Mouse (Mus musculus): ENCODE data around the gene Gm10647. TPM values are rescaled to one million over a fixed set of nuclear protein-coding genes. Genes with fewer than 3 reads are reported as not detected.

The Gm10647 gene
- total and polyA plus RNA-seq, 3 experiments: not detected

DNA sequence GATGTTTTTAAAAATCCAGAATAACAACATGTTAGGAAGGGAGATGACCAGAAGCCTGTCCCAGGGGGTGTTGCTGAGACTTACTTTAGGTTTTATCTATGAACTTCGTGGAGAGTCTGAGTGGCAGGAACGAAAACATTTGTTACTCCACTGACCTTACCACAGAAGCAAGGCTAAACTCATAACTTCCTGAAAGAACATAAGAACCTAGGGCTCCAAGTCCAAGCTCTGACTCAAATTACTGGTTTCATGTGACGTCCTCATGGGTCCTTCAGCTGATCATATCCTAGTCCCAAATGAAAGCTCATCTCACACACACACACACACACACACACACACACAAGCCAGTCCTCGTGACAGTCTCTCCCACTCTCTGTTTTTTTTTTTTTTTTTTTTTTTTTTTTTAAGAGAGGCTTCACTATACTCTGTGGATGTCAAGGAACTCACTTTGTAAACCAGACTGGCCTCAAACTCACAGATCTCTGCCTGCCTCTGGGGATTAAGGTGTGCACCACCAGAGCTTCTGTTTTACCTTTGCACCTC, 35.6 kb downstream of the Gm10647 start:
- Histone ChIP-seq H3K79me2 (ENCODE audit: control insufficient read depth, insufficient read depth, low read length, poor library complexity) (no peaks in the 10 kb centered on the region), H3K4me1 (ENCODE audit: control insufficient read depth in 1 of 2, insufficient read depth in 2 of 2, low read length in 2 of 2) (peaks cover 0 to 6% of the 10 kb centered on the region in 2 experiments; a peak in 1 of 4 replicates), H3K27me3 (ENCODE audit: control insufficient read depth in 1 of 2, insufficient read depth in 2 of 2, low read length in 2 of 2) (peaks cover 0 to 2% of the 10 kb centered on the region in 2 experiments; a peak in 1 of 4 replicates), H3K9ac (ENCODE audit: control insufficient read depth, low read depth, low read length, poor library complexity, severe bottlenecking) (no peak overlapping the region), H3K9me3 (replicated peaks; ENCODE audit: insufficient read depth, low read length) (no peaks in the 10 kb centered on the region), H3K27ac (ENCODE audit: control insufficient read depth, low read depth, low read length) (no peak overlapping the region), H3K36me3 (ENCODE audit: control insufficient read depth in 1 of 2, insufficient read depth in 2 of 2, low read length in 2 of 2) (peaks cover 0 to 3% of the 10 kb centered on the region in 2 experiments; a peak in 1 of 4 replicates), H3K4me3 (ENCODE audit: control insufficient read depth in 1 of 2, insufficient read depth in 1 of 2, low read depth in 2 of 2, low read length in 2 of 2) (no peak overlapping the region)
- TF ChIP-seq ZNF384 (IDR thresholded peaks at IDR 0.05; ENCODE audit: low read depth, low read length) (peak; percentile 72), MYC (IDR thresholded peaks at IDR 0.05; ENCODE audit: low read depth, low read length) (no peak)
- no peak for DNase-seq (ENCODE audit: low read depth, low spot score)

DNA sequence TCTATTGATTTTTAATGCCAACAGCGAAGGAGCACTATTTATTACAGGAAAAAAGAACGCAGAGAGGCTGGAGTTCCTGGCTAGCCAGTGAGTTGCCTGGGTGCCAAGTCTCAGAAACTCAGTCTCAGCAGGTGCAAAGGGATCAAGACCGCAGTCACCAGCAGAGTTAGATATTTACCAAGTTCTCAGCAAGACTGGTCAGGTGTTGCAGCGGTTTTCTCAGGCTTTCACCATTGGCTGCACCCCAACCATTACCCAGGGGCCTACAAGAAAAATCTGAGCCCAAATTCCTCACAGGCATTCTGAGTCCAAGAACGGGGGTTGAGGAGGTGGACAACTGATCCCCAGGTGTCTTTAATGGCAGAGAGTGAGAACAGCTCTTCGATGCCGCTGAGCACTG, 37.0 kb downstream of the Gm10647 start:
- DNase-seq (ENCODE audit: low read depth, low spot score): no peak
- peak overlapping the region in 1 of 2 experiments; percentile 74; a peak in 2 of 4 replicates for H3K4me3 ChIP-seq (ENCODE audit: control insufficient read depth in 1 of 2, insufficient read depth in 1 of 2, low read depth in 2 of 2, low read length in 2 of 2)

DNA sequence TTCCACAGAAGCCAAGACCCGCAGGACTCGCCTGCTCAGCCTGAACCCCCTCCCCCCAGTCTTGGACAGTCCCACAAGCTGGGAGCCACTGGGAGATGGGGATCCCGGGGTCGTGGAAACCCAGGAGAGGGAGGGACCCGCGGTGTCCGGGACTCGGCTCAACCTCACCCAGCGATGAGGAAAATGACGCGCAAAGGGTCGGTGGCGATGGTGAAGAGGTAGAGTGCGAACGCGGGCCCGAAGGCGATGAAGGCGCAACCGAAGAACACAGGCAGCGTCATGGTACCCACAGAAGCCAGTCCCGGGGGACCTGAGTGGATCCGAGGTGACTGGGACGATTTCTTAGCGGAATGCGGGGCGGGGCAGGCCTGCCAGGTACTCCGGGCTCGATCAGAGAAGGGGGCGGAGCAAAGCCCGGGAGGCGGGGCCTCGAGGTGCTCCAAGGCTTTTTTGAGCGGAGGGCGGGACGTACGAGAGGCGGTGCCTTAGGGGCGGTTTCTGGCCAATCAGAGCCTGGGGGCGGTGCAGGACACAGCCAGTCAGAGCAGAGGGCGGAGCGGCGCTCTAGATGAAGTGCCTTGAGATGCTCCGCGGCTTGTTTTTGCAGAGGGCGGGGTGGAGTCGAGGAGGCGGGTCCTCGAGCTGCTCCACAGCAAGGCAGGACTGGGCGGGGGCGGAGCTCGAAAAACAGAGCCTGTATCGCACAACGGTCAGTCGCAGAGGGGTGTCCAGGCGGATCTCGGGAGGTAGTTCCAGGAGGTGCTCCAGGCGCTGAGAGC, 37.7 kb downstream of the Gm10647 start, which contains the start of gene Aph1c:
Gene Aph1c, minus strand, starts transcription at position 409 of the 779 bp plus-strand sequence.
- peak; percentile 99 for DNase-seq (ENCODE audit: low read depth, low spot score)
- Histone ChIP-seq H3K4me1 (ENCODE audit: control insufficient read depth in 1 of 2, insufficient read depth in 2 of 2, low read length in 2 of 2) (peaks cover 0 to 6% of the 10 kb centered on the region in 2 experiments; a peak in 1 of 4 replicates), H3K36me3 (ENCODE audit: control insufficient read depth in 1 of 2, insufficient read depth in 2 of 2, low read length in 2 of 2) (peaks cover 0 to 3% of the 10 kb centered on the region in 2 experiments; a peak in 1 of 4 replicates), H3K4me3 (ENCODE audit: control insufficient read depth in 1 of 2, insufficient read depth in 1 of 2, low read depth in 2 of 2, low read length in 2 of 2) (peak within 1 kb of the TSS; percentile 69 to 74), H3K79me2 (ENCODE audit: control insufficient read depth, insufficient read depth, low read length, poor library complexity) (no peaks in the 10 kb centered on the region), H3K9ac (ENCODE audit: control insufficient read depth, low read depth, low read length, poor library complexity, severe bottlenecking) (peak within 1 kb of the TSS; percentile 67), H3K9me3 (replicated peaks; ENCODE audit: insufficient read depth, low read length) (no peaks in the 10 kb centered on the region), H3K27me3 (ENCODE audit: control insufficient read depth in 1 of 2, insufficient read depth in 2 of 2, low read length in 2 of 2) (no peaks in the 10 kb centered on the region), H3K27ac (ENCODE audit: control insufficient read depth, low read depth, low read length) (no peak within 1 kb of the TSS)
- TF ChIP-seq NRF1 (IDR thresholded peaks at IDR 0.05; ENCODE audit: insufficient read depth, low read depth, low read length, poor library complexity, severe bottlenecking): 0 out of 2 replicates have a peak, but pooled peaks have one; percentile 34
- TF ChIP-seq POLR2A (IDR thresholded peaks at IDR 0.05; ENCODE audit: control insufficient read depth in 1 of 2, insufficient read depth in 1 of 2, low read depth in 1 of 2, low read length in 2 of 2, poor library complexity in 1 of 2): peak in 1 of 2 experiments; percentile 65; a peak in 1 of 4 replicates
- TF ChIP-seq NELFE (IDR thresholded peaks at IDR 0.05; ENCODE audit: low read depth, low read length): 0 out of 2 replicates have a peak, but pooled peaks have one; percentile 35
- TF ChIP-seq HCFC1 (IDR thresholded peaks at IDR 0.05; ENCODE audit: low read depth, low read length): peak; percentile 26; the same call in 1 of the 2 replicates
- no peak for TF ChIP-seq SIN3A (IDR thresholded peaks at IDR 0.05; ENCODE audit: low read length)

More for the DNA sequence above, 37.0 kb downstream of the Gm10647 start:
- Histone ChIP-seq H3K9me3 (replicated peaks; ENCODE audit: insufficient read depth, low read length) (no peaks in the 10 kb centered on the region), H3K4me1 (ENCODE audit: control insufficient read depth in 1 of 2, insufficient read depth in 2 of 2, low read length in 2 of 2) (peaks cover 0 to 6% of the 10 kb centered on the region in 2 experiments; a peak in 1 of 4 replicates), H3K27ac (ENCODE audit: control insufficient read depth, low read depth, low read length) (no peak overlapping the region), H3K9ac (ENCODE audit: control insufficient read depth, low read depth, low read length, poor library complexity, severe bottlenecking) (no peak overlapping the region), H3K36me3 (ENCODE audit: control insufficient read depth in 1 of 2, insufficient read depth in 2 of 2, low read length in 2 of 2) (peaks cover 0 to 3% of the 10 kb centered on the region in 2 experiments; a peak in 1 of 4 replicates), H3K79me2 (ENCODE audit: control insufficient read depth, insufficient read depth, low read length, poor library complexity) (no peaks in the 10 kb centered on the region), H3K27me3 (ENCODE audit: control insufficient read depth in 1 of 2, insufficient read depth in 2 of 2, low read length in 2 of 2) (no peaks in the 10 kb centered on the region)
- TF ChIP-seq MAX (IDR thresholded peaks at IDR 0.05; ENCODE audit: low read length): no peak
- TF ChIP-seq TAL1 (IDR thresholded peaks at IDR 0.05; ENCODE audit: low read length): no peak
- no peak for TF ChIP-seq USF1 (IDR thresholded peaks at IDR 0.05; ENCODE audit: low read depth, low read length)
- no peak for TF ChIP-seq NELFE (IDR thresholded peaks at IDR 0.05; ENCODE audit: low read depth, low read length)
- no peak for TF ChIP-seq MEF2A (IDR thresholded peaks at IDR 0.05; ENCODE audit: extremely low read depth, insufficient replicate concordance, low read depth, low read length, poor library complexity, severe bottlenecking)
- no peak for TF ChIP-seq TCF12 (IDR thresholded peaks at IDR 0.05; ENCODE audit: low read depth, low read length)
- TF ChIP-seq POLR2AphosphoS2 (IDR thresholded peaks at IDR 0.05; ENCODE audit: low read length): no peak
- TF ChIP-seq ZMIZ1 (IDR thresholded peaks at IDR 0.05; ENCODE audit: low read depth, low read length): no peak
- no peak for TF ChIP-seq MAZ (IDR thresholded peaks at IDR 0.05; ENCODE audit: low read depth, low read length)
- TF ChIP-seq BHLHE40 (IDR thresholded peaks at IDR 0.05; ENCODE audit: borderline replicate concordance, low read depth, low read length): no peak
- no peak for TF ChIP-seq HCFC1 (IDR thresholded peaks at IDR 0.05; ENCODE audit: low read depth, low read length)
- TF ChIP-seq SMC3 (IDR thresholded peaks at IDR 0.05; ENCODE audit: low read depth, low read length): no peak
- no peak for TF ChIP-seq ZNF384 (IDR thresholded peaks at IDR 0.05; ENCODE audit: low read depth, low read length)
- no peak for TF ChIP-seq POLR2A (IDR thresholded peaks at IDR 0.05; ENCODE audit: control insufficient read depth in 1 of 2, insufficient read depth in 1 of 2, low read depth in 1 of 2, low read length in 2 of 2, poor library complexity in 1 of 2)
- TF ChIP-seq CTCF (IDR thresholded peaks at IDR 0.05 in 2 of 3, conservative IDR thresholded peaks at IDR 0.05 in 1 of 3; ENCODE audit: control insufficient read depth in 1 of 3, insufficient read depth in 1 of 3, low read depth in 2 of 3, low read length in 3 of 3, poor library complexity in 1 of 3, severe bottlenecking in 1 of 3): no peak

Measured in MEL (cell line).